Mouse (Mus musculus) CD4-positive, CD25-positive, alpha-beta regulatory T cell, adult 9 weeks (primary cell): ENCODE data around the gene Syngr2. TPM values are rescaled to one million over a fixed set of nuclear protein-coding genes. Genes with fewer than 3 reads are reported as not detected.

Experiments
- polyA plus RNA-seq: library from polyadenylated mRNA; unstranded; fragments of 100-300 nt; shearing (Covaris generic); gene quantifications from one replicate; pipeline ENCODE4 v1.2.1, GENCODE M21; 2017

Syngr2 gene
- polyA plus RNA-seq: 177 TPM

GRCm38 (mm10) chr11:117809407-117810311 lies at the start of gene Syngr2, which contains the start of gene Gm20708:
Syngr2 (plus strand) TSS chr11:117809668.
Gm20708 (plus strand) TSS chr11:117809668.

GRCm38 (mm10) chr11:117781993-117782704 lies 27.3 kb upstream of the Syngr2 start, which contains the start of the genes Tmc8 and Tmc6:
Tmc8 (plus strand) TSS chr11:117782076.
Tmc6 (minus strand) TSS chr11:117782198.

GRCm38 (mm10) chr11:117797511-117798159 lies 11.8 kb upstream of the Syngr2 start, which contains the start of gene 6030468B19Rik:
6030468B19Rik (plus strand) TSS chr11:117797660.

GRCm38 (mm10) chr11:117825333-117826101 lies 16.0 kb downstream of the Syngr2 start, which contains the start of the genes Afmid and Tk1:
Afmid (plus strand) TSS chr11:117825924.
Tk1 (minus strand) TSS chr11:117826092.

GRCm38 (mm10) chr11:117848985-117849671 lies 39.7 kb downstream of the Syngr2 start, which contains the start of gene Birc5:
Birc5 (plus strand) TSS chr11:117849251.

GRCm38 (mm10) chr11:117860601-117861000 lies 51.1 kb downstream of the Syngr2 start, which contains the start of gene Tmem235:
Tmem235 (plus strand) TSS chr11:117860752.

Other genes starting within 250 kb of the Syngr2 start
- 9.7 TPM for gene Tnrc6c, start 155.4 kb upstream of the Syngr2 start, polyA plus RNA-seq
- 143 TPM for gene Tmc8, start 27.6 kb upstream of the Syngr2 start, polyA plus RNA-seq
- gene Tmc6, start 27.5 kb upstream of the Syngr2 start, polyA plus RNA-seq: 166 TPM
- 0.68 TPM for gene 6030468B19Rik, start 12.0 kb upstream of the Syngr2 start, polyA plus RNA-seq
- gene Gm20708, start within 50 bp of the Syngr2 start, polyA plus RNA-seq: 5.6 TPM
- gene Afmid, start 16.3 kb downstream of the Syngr2 start, polyA plus RNA-seq: 30.3 TPM
- gene Tk1, start 16.4 kb downstream of the Syngr2 start, polyA plus RNA-seq: 34.4 TPM
- 16.9 TPM for gene Birc5, start 39.6 kb downstream of the Syngr2 start, polyA plus RNA-seq
- not detected for gene Tmem235, start 51.1 kb downstream of the Syngr2 start, polyA plus RNA-seq
- 20.7 TPM for gene Tha1, start 63.8 kb downstream of the Syngr2 start, polyA plus RNA-seq
- gene Socs3, start 160.4 kb downstream of the Syngr2 start, polyA plus RNA-seq: 51.2 TPM
- gene Pgs1, start 176.6 kb downstream of the Syngr2 start, polyA plus RNA-seq: 40.3 TPM